Mouse (Mus musculus) right cerebral cortex, postnatal 10 days (tissue): ENCODE results near the gene Sdhaf2.
"Not testable (repeated sequence)": the region's sequence is repeated elsewhere in the genome, so short reads cannot be mapped to it uniquely, and the experiment has no call there.

Source experiments
- DNase-seq, 2 experiments: peaks; one replicate each; pipeline ENCODE4 v3.0.0; 2021; ENCODE audit warnings: low spot score in 2 of 2

The Sdhaf2 gene

DNA sequence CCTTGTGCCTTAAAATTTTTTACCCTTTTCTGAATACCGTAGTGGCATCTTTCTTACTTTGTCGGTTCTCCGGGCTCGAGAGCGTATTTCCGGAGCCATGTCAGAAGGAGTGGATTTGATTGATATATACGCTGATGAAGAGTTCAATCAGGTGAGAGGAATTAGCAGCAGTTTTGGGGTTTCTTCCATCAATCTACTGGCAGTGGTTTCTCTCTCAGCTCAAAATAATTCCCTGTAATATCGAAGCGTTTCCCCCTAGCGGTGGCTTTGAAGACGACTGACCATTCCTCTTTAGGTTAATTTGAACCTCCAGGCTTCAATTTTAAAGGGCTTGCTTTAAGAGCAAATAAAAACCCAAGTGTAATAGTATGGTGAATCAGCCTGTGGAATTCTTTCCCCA is at the start of gene Sdhaf2:
TSS of gene Sdhaf2 (minus strand) at position 233 of the 400 bp plus-strand sequence.
- peak; percentile 50 to 60 for DNase-seq

DNA sequence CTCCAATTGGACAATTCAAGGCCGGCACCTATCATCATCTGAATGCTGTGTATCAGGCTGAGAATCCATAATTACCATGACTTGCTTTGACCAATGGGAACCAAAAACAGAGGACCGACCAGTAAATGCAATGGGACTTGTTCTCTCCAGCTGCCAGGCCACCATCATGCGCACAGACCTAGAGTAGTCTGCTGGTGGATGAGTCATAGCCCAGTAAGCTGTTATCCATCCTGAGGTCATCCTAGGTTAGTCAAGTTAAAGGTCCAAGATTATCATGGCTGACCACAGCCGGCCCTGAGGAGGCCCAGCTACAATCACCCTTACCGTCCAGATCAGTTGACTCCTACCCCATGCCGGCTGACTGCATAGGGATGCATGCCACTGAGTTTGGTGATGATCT is 43.7 kb upstream of the Sdhaf2 start:
- DNase-seq: no peak

DNA sequence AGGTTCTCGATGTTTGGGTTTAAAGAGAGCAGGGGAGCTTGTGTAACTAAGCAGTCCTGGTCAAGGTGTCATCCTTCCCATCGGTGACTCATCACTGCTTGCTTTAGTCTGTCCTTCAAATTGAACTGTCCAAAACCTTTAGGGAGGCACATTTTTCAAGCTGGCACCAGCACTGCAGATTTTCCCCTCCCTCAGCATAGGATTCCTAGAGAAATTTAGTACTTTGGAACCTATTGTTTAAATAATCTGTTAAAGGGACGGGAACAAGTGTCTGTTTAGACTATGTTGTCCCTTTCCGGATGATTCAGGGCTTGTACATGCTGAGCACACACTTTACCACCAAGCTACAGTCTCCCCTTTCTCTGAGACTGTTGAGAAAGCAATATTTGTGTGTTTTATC is 39.3 kb upstream of the Sdhaf2 start:
- no peak for DNase-seq

DNA sequence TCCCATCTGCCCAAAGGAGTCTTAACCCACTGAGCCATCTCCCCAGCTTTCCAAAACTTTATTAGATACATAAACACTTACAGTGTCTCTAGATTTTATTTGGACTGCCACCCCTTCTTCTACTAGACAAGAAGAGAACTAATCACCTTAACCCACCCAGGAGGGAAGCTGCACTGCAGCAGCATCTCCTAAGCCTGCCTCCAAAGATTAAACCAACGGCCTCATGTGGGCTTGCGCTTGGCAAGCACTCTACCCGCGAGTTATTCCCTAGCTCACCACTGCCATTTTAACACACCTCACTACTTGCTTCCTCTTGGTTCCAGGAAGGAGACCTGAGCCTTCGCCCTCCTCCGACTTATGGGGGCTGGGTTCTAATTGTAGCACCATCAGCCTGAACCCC is 38.3 kb upstream of the Sdhaf2 start:
- DNase-seq: no peak

DNA sequence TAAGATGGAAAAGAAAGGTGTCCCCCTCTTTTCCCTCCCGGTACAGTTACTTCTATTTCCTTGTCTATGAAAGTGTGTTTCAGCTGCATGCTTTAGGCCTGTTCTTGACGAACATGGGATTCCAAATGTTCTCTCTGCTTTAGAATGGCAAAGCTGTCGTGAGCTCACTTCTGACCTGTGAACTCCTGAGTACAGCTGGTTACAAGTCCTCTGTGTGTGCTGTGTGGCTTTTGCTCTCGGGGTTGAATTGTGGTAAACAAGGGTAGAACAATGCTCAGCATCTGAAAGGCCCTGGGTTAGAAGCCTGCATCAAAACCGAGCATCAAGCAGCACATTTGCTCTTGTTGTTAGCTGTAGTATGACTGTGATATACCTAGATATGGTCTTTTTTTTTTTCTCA is 36.4 kb upstream of the Sdhaf2 start:
- no peak for DNase-seq

DNA sequence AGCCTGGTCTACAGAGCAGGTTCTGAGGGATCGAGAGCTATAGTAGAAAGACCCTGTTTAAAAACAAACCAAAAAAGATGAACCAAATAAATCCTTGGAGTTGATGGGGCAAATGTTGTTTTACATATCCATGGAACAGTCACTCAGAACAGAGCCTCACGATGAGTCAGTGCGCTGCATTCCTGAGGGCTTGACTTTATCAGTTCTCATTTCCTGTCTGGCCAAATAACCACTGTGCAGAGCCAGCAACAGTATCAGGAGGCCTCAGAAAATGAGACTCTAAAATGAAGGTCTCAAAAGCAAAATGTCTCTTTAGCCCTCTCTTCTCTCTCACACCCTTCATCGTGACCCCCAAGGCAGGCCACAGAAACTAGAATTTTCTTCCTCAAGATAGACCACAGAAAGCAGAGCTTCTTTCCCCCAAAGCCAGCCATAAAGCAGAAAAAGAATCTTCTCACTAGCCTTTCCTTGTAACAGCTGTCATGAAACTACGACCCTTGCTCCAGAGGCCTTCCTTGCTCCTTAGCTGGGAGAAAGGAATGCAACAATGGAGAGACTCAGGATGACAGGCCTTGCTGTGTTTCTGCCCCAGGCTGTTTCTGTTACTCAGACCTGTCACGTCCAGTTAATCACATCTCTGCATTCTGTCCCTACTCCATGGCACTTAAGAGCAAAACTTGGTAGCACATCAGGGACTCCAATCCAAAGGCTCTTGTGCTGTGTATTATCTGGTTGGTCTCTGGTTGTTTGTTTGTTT is 35.8 kb upstream of the Sdhaf2 start:
- DNase-seq: no peak

DNA sequence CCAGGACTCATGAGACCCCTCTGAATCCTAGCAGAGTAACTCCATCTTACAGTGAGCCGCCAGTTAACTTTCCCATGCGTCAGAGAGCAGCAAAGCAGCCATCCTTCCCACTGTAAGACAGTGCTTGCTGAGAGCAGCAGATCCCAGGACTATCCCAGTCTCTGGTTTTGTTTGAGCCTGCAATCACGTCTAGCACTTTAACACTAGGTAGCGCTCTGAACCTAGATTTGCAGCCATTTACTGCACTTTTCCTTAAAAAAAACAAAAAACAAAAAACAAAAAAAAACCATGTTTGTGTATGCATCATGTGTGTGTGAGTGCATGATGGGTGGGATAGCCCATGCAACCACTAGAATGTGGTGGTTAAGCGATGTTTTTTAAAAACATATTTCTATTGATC is 34.2 kb upstream of the Sdhaf2 start:
- DNase-seq: no peak

DNA sequence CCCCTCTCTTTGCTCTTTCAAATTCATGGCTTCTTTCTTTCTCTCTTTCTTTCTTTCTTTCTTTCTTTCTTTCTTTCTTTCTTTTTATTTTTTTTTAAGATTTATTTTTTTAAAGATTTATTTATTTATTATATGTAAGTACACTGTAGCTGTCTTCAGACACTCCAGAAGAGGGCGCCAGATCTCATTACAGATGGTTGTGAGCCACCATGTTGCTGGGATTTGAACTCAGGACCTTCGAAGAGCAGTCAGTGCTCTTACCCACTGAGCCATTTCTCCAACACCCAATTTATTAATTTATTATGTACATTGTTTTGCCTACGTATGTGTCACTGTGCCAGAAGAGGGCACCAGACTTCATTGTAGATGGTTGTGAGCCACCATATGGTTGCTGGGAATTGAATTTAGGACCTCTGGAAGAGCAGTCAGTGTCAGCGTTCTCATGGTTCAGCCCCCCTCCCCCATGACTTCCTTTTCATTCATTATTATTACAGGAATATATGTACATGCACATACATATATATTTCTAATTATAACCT is 32.0 kb upstream of the Sdhaf2 start:
- DNase-seq: not testable (repeated sequence)

DNA sequence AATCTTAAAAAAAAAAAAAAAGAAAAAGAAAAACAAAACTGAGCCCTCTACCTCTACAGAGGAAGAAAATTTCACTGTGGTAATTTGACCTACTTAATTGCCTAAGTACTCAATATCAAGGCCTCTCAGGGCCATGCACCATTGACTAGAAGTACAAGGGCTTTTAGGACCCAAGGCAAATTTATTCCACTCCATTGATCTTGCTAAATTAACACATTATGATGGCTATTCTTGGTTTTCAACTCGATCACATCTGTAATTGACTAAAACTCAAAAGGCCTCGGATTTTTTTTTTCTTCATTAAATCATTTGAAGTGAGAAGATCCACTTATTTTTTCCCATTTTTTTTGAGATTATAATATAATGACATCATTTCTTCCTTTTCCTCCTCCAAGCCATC is 31.5 kb upstream of the Sdhaf2 start:
- DNase-seq: no peak

DNA sequence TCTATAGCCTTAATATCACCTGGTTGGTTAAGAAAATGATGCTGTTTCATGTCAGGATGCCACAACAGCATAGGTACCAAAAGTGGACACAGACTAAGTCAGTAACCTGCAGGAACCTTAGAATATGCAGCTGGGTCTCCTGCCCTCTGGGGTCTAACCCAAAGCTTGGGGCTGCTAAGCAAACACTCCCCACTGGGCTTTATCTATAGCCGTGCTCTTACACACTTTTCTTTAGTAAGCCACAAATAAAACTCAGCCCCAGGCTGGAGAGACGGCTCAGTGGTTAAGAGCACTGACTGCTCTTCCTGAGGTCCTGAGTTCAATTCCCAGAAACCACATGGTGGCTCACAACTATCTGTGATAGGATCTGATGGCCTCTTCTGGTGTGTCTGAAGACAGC is 31.1 kb upstream of the Sdhaf2 start:
- DNase-seq: no peak

DNA sequence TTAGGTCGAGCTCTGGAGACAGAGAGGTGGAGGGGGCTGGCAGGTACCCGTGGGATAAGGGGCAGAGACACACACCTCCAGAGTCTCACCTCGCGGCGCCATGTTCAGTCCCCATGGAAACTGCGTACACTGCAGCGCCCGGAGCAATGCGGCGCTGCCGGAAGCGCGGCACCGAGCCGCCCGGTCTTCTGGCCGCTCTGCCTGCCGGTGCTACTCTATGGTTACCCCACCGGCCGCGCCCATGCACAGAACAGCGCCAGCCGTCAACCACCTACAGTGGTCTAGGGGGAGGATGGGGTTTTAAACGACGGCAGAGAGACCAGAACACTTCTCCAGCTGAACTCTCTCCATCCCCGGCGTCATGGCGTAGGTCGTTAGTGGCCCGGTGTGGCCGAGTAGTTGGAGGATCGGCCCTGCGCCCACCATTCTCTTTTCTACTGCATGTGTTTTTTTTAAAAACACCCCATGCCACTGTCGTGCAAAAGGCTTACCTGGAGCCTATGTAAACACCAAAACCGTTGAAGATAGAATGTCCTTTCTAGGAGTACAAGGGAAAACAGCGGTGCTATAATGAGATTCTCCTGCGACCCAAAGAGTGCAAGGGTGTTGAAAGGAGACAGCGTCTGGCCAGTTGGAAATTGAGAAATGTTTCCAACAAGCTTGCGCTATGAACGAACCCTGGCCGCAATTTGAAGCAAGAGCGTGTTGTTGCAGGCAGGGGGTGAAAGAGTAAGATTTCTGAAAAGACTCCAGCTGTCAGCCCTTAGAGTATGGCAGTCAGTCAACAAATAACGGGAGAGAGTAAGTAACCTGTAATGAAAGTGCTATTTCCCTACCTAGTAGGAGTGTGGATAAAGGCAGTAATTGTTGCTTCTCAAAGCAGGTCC is 29.9 kb upstream of the Sdhaf2 start, which contains the start of gene Tmem216:
TSS of gene Tmem216 (minus strand) at position 615 of the 887 bp plus-strand sequence.
- DNase-seq: peak; percentile 90 to 93

DNA sequence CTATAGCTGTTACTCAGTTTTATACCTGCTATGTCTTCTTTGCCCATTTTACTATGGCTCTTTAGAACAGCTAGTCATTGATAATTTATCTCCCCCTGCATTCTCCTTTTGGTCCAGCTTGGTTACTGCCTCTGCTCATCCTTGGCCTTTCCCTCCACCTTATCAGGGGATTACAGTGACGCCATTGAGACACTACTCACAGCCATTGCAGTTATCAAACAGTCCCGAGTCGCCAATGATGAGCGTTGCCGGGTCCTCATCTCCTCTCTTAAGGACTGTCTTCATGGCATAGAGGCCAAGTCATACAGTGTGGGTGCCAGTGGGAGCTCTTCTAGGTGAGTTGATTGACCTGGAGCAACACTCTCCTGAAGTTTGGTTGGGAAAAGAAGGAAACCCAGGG is 13.5 kb upstream of the Sdhaf2 start:
- no peak for DNase-seq

DNA sequence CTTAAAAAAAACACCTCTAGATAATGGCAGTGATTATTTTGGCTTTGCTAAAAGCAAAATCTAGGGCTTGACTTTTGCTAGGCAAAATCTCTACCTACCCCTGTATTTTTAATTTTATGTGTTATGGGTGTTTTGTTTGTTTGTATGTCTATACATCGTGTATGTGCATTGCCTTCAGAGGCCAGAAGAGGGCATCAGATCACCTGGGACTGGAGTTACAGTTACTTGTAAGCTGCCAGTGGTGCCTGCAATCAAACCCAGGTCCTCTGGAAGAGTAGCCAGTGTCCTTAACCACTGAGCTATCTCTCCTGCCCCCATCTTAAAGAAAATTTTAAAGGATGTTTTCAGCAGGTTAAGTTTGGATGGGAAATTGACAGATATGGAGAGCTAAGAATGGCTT is 4.1 kb upstream of the Sdhaf2 start:
- DNase-seq: no peak

DNA sequence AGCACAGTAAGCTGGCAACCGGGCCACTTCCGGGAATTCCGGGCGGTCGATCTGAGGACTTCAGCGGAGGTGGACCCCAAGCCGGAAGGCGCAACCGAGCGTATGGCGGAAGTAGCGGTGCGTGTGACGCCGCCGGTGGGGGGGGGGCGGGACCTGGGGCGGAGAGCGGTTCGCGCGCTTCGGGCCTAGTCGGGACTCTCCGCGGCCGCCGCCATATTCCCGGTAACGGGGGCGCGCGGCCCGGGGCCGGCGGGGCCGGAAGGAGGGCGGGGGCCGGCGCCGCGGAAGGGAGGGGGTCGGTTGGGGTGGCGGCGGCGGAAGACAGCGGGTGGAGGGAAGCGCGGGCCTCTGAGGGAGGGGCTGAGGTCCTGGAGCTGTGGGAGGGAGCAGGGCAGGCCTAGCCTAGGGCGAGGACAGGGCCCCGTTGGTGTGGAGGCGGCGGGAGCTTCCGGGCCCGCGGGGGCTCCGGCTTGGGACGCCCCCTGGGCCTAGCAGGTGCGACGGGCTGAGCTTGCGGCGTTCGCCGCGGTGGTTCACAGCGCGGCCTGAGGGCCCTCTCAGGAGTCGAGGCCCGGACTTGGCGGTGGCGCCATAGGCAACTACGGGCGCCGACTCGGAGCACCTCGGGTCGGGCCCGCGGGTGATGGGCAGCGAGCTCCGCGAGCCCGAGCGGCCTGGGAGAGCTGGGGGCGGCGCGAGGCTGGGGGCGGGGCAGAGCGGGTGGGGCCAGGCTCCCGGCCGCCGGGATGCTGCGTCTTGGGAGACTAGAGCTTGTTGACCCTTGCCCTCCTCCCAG is 638 bp downstream of the Sdhaf2 start, which contains the start of gene Cpsf7:
TSS of gene Cpsf7 (plus strand) at position 161 of the 796 bp plus-strand sequence.
- peak; percentile 95 for DNase-seq

DNA sequence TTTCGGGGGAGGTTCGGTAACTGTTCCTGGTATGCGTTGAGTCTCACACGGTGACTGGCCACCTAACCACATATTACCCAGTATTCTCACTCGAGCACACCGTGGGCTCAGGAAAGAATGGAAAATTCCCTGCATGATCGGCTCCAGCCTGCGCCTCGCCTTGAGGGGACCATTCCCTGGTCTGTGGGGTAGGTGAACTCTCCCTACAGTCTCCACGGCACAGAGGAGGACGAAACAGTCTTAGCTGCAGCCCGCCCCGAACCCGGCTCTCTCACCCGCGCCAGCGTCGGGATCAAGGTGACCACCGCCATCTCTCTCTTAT is 1.2 kb downstream of the Sdhaf2 start:
- no peak for DNase-seq

DNA sequence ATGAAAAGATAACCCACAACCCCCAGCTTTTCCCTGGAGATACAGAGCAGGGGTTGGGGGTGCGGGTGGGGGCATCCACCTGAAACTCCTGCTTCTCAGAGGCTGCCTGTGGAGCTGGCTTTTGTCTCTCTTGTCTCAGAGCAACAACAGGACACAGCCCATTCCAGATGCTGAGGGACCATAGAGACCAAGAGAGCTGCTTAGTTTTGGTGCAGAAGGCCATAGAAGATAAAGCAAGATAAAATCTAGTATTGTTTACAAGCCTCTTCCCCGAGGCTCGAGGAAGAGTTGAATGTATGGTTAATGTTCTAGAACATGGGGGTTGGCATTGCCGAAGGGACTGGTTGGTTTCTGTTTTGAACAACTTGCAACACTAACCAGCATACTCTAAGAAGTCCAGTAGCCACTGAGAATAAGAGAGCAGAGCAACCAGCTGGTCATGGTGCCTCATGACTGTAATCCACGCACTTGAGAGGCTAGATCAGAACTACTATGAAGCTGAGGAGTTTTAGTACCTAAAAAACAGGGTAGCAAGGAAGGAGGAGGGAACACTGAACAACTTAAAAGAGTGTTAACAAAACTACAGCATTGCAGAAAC is 2.4 kb downstream of the Sdhaf2 start:
- DNase-seq: no peak

DNA sequence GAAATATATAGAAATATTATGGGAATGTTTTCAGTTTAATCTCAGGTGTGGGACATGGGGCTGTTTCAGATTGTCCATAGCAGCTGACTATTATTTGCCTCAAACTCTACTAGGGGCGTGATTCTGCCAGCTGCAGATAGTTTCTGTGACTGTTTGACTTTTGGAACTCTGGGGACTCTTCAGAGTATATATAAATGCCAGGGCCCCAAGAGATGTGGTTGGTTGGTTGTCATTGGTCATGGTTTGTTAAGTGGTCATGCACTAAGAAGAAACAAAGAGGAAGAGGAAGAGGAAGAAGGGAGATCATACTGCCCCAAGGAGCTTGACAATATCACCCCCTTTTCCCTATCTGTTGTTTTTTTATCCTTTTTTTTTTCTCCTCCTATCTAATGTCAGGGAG is 4.0 kb downstream of the Sdhaf2 start:
- no peak for DNase-seq

DNA sequence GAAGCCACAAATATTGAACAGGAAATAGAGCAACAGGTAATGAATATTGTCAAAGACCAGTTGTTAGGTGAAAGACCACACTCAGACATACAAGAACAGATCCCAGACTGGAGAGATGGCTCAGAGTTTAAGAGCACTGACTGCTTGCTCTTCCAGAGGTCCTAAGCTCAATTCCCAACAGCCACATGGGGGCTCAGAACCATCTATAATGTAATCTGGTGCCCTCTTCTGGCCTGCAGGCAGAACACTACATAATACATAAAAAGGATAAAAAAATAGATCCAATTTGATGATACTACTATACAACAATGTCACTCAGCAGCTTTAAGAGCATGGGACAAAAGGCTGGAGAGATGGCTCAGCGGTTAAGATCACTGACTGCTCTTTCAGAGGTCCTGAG is 5.6 kb downstream of the Sdhaf2 start:
- DNase-seq: no peak

DNA sequence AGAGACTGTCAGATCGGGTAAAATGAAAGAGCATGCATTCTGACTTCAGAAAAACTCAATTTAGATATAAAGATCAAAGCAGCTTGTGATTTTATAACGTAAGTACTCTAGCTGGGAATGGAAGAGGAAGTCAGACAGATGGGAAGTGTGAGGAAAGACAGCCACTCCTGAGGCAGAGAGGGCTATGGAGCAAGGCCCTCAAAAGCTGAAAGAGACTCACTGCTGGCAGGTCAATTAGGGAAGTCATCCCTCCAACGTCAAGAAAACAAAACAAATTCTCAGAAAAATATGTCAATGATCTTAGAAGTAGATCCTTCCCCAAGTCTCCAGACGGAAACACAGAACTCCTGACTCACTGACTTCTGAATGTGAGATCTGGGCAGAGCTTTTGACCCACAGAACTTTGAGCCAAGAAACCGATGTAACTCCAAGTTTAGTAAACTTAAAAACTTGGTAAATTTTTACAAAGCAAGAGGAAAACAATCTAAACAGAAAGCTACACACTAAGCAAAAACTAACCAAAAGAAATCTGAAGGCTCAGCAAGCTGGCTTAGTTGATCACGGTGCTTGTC is 15.1 kb downstream of the Sdhaf2 start:
- DNase-seq: no peak

DNA sequence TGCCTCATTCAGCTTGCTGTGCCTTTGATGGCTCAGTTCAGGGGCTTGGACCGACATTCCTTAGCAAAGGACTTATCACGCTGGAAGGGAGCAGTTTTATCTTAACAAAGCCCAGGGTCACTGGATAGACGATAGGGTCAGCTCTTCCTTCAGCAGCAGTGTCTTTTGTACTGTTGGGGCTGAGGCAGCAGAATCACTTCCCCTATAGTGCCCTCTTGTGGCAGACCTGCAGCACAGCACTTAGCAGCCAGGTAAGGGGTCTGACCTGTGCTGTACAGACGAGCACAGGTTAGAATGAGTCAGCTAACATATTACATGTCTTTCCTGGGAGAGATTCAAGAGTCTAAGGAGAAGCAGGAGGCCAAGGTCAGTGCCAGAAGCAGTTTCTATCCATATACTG is 23.4 kb downstream of the Sdhaf2 start:
- no peak for DNase-seq

DNA sequence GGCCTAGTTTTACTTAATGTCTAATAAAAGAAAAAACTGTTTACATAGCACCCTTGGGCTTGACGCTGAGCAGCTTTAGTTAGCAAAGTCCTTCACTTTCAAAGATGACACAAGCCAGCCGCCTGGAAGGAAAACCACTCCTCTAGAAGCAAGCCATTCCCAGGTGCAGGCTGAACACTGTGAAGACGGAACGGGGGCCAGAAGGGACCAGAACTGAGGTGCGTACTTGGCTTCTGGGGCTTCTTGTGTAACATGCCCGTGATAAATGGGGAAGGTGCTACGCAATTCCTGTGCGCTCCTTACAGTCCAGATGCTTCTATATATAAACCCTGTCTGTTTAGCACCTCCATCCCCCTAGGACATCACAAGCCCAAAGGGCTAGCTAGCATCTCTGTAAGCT is 25.4 kb downstream of the Sdhaf2 start:
- no peak for DNase-seq
